Mouse (Mus musculus): ENCODE data around the gene Ufc1. TPM values are rescaled to one million over a fixed set of nuclear protein-coding genes. Genes with fewer than 3 reads are reported as not detected.

The Ufc1 gene
- polyA plus RNA-seq (2014; fragmentation: Nextera tagmentation; extraction: Ambion mirVana) = 96.0 and 111 TPM in 2 replicates

DNA sequence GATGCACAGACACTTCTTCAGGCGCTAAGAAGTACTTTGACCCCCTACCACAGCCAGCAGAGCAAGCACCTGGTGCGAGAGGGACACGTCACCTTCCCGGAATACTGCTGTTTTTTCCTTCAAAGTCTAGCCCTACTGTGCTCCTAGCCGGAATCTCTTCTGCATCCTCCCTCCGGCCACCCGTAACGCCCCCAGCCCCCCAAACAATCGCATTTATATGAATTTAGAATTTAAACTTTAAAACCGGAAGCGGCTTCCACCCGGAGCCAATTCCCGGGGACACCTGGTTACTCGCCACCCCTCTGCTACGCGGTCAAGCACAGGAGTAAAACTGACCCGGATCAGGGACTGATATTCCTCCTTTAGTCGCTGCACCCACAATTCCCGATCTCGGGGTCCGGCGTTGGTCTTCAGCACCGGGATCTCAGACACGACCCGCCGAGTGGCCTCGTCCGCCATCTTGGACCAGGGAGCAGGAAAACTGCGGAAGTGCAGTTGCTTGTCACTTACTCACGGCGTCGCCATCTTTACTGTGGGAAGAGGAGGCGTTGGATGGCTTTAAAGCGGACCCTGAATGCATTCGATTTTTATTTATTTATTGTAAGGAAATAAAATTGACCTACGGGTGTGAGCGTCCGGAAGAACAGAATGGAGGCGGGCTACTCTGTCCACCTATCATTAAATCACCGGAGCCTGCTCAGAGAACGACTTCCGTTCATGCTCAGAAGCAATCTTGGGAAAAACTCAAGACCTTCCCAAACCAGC is at the start of gene Ufc1:
Gene Ufc1 (minus strand): TSS at position 727 of the 765 bp plus-strand sequence.
- peak within 1 kb of the TSS; percentile 93 to 97 for H3K27ac ChIP-seq (replicated peaks in 1 of 2; ENCODE audit: control insufficient read depth in 1 of 2, insufficient read depth in 1 of 2, low read depth in 2 of 2, low read length in 2 of 2)
- WGBS = under 1% methylated on average over 42 of the region's 42 CpGs
- H3K4me1 ChIP-seq (ENCODE audit: control insufficient read depth in 2 of 2, insufficient read depth in 2 of 2, low read length in 2 of 2) = peaks cover 0 to 5% of the 10 kb centered on the region in 2 experiments; a peak in 2 of 4 replicates
- ATAC-seq (ENCODE audit: insufficient number of reproducible peaks, insufficient read depth, low FRiP score, low read depth) = peak; percentile 59
- H3K27me3 ChIP-seq (ENCODE audit: control insufficient read depth, insufficient read depth, low read length) = peaks cover 12% of the 10 kb centered on the region
- peak within 1 kb of the TSS; percentile 93 for H3K9ac ChIP-seq (ENCODE audit: low read length)
- peak within 1 kb of the TSS; percentile 85 to 99 for H3K4me3 ChIP-seq (ENCODE audit: control insufficient read depth in 1 of 2, insufficient read depth in 1 of 2, low read depth in 1 of 2, low read length in 2 of 2)
- H3K4me2 ChIP-seq (ENCODE audit: low read length) = peak within 1 kb of the TSS; percentile 65
- peaks cover 6% of the 10 kb centered on the region for H3K36me3 ChIP-seq (ENCODE audit: control insufficient read depth, insufficient read depth, low read length)
- no peaks in the 10 kb centered on the region for H3K9me3 ChIP-seq (ENCODE audit: control insufficient read depth, low read length)

DNA sequence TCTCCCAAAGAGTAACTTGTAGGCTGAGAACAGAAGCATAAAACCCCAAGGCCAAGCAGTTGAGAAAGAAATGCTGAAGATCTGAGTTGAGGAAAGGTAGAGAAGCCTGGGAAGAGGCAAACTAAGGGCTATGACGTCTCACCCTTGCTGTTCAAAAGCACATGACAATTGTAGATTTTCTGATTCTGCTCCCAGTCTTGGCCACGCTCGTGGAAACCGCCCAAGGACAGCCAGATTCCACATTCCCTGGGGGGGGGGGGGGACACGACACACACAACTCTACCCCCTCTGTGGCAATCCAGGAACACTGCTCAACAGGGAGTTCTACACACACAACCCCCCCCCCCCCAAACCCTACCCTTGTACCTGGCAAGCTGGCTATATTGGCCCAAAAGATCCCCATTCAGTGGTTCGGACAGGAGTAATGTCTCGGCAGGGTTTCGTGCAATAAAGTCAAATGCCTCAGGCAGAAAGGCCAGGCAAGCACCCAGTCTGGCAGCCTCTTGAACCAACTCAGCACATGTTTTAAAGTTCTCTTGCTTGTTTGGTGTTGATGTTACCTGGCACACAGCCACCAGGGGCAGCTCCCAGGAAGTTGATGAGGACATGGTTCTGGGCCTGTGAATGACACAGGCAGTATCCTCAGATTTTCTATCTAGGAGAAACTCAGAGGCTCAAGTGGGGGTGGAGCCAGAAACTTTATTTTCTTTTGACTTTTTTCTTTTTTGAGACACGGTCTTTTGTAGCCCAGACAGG is 49.3 kb upstream of the Ufc1 start:
- Histone ChIP-seq H3K4me1 (ENCODE audit: control insufficient read depth in 2 of 2, insufficient read depth in 2 of 2, low read length in 2 of 2) (peaks cover 5 to 13% of the 10 kb centered on the region in 2 experiments), H3K4me3 (ENCODE audit: control insufficient read depth in 1 of 2, insufficient read depth in 1 of 2, low read depth in 1 of 2, low read length in 2 of 2) (peak overlapping the region in 1 of 2 experiments; percentile 96; a peak in 1 of 4 replicates), H3K9ac (ENCODE audit: low read length) (no peak overlapping the region), H3K27me3 (ENCODE audit: control insufficient read depth, insufficient read depth, low read length) (no peaks in the 10 kb centered on the region), H3K9me3 (ENCODE audit: control insufficient read depth, low read length) (peaks cover 5% of the 10 kb centered on the region), H3K36me3 (ENCODE audit: control insufficient read depth, insufficient read depth, low read length) (peaks cover 46% of the 10 kb centered on the region), H3K27ac (replicated peaks in 1 of 2; ENCODE audit: control insufficient read depth in 1 of 2, insufficient read depth in 1 of 2, low read depth in 2 of 2, low read length in 2 of 2) (no peak overlapping the region), H3K4me2 (ENCODE audit: low read length) (peak overlapping the region; percentile 91; the same call in 1 of the 2 replicates)
- ATAC-seq (ENCODE audit: insufficient number of reproducible peaks, insufficient read depth, low FRiP score, low read depth) = no peak
- WGBS = 75% methylated on average over 9 of the region's 9 CpGs

DNA sequence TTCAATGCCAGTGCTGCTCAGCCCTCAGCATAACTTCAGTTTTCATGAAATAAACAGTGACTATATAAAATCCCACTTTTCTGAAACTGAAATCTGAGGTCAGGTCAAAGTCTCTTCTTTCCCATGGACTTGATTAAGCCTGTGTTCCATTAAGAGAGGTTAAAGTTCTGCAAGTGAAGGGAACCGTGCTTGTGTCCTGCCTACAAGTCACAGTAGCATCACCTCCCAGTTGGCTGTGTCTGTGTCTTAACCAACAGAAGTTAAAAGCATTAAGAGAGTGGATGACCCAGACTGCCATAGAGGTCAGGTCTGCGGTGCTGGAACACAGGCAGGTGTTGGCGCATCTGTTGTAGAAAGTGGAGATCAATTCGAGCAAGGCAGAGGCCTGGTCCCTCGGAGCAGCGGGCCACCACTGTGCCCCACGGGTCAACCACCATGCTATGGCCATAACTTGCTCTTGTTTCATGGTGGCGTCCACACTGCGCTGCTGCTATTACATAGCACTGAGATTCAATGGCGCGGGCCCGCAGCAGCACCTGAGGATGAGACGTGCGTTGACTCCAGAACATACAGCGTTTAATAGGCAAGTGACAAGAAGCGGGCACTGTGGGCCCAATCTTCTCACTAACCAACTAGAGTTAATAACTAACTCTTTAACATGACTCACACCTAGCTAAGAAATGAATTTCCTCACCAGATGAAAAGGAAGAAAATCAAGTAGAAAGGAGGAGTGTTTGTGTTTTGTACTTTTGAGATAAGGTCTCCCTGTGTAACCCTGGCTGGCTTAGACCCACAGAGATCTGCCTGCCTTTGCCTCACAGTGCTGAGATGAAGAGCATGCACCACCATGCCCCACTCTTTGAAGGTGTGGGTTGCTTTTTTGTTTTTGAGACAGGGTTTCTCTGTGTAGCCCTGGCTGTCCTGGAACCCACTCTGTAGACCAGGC is 47.7 kb upstream of the Ufc1 start:
- H3K4me3 ChIP-seq (ENCODE audit: control insufficient read depth in 1 of 2, insufficient read depth in 1 of 2, low read depth in 1 of 2, low read length in 2 of 2) = no peak overlapping the region
- no peak for ATAC-seq (ENCODE audit: insufficient number of reproducible peaks, insufficient read depth, low FRiP score, low read depth)

GRCm38 (mm10) chr1:171330216-171330560 is 35.4 kb upstream of the Ufc1 start:
- 0% methylated on average over 4 of the region's 4 CpGs for WGBS
- H3K27ac ChIP-seq (replicated peaks in 1 of 2; ENCODE audit: control insufficient read depth in 1 of 2, insufficient read depth in 1 of 2, low read depth in 2 of 2, low read length in 2 of 2) = peak overlapping the region; percentile 98
- peak overlapping the region; percentile 90 for H3K9ac ChIP-seq (ENCODE audit: low read length)
- peaks cover 20% of the 10 kb centered on the region for H3K36me3 ChIP-seq (ENCODE audit: control insufficient read depth, insufficient read depth, low read length)
- peaks cover 0 to 46% of the 10 kb centered on the region in 2 experiments for H3K4me1 ChIP-seq (ENCODE audit: control insufficient read depth in 2 of 2, insufficient read depth in 2 of 2, low read length in 2 of 2)
- no peaks in the 10 kb centered on the region for H3K9me3 ChIP-seq (ENCODE audit: control insufficient read depth, low read length)
- no peaks in the 10 kb centered on the region for H3K27me3 ChIP-seq (ENCODE audit: control insufficient read depth, insufficient read depth, low read length)
- no peak for ATAC-seq (ENCODE audit: insufficient number of reproducible peaks, insufficient read depth, low FRiP score, low read depth)
- peak overlapping the region; percentile 93 for H3K4me2 ChIP-seq (ENCODE audit: low read length)
- peak overlapping the region; percentile 80 to 88 for H3K4me3 ChIP-seq (ENCODE audit: control insufficient read depth in 1 of 2, insufficient read depth in 1 of 2, low read depth in 1 of 2, low read length in 2 of 2)

More for the DNA sequence above, 47.7 kb upstream of the Ufc1 start:
- WGBS = 95% methylated on average over 16 of the region's 16 CpGs
- Histone ChIP-seq H3K4me2 (ENCODE audit: low read length) (no peak overlapping the region), H3K4me1 (ENCODE audit: control insufficient read depth in 2 of 2, insufficient read depth in 2 of 2, low read length in 2 of 2) (peaks cover 5 to 13% of the 10 kb centered on the region in 2 experiments), H3K27ac (replicated peaks in 1 of 2; ENCODE audit: control insufficient read depth in 1 of 2, insufficient read depth in 1 of 2, low read depth in 2 of 2, low read length in 2 of 2) (no peak overlapping the region), H3K9me3 (ENCODE audit: control insufficient read depth, low read length) (peaks cover 5% of the 10 kb centered on the region), H3K9ac (ENCODE audit: low read length) (no peak overlapping the region), H3K36me3 (ENCODE audit: control insufficient read depth, insufficient read depth, low read length) (peaks cover 62% of the 10 kb centered on the region), H3K27me3 (ENCODE audit: control insufficient read depth, insufficient read depth, low read length) (no peaks in the 10 kb centered on the region)

DNA sequence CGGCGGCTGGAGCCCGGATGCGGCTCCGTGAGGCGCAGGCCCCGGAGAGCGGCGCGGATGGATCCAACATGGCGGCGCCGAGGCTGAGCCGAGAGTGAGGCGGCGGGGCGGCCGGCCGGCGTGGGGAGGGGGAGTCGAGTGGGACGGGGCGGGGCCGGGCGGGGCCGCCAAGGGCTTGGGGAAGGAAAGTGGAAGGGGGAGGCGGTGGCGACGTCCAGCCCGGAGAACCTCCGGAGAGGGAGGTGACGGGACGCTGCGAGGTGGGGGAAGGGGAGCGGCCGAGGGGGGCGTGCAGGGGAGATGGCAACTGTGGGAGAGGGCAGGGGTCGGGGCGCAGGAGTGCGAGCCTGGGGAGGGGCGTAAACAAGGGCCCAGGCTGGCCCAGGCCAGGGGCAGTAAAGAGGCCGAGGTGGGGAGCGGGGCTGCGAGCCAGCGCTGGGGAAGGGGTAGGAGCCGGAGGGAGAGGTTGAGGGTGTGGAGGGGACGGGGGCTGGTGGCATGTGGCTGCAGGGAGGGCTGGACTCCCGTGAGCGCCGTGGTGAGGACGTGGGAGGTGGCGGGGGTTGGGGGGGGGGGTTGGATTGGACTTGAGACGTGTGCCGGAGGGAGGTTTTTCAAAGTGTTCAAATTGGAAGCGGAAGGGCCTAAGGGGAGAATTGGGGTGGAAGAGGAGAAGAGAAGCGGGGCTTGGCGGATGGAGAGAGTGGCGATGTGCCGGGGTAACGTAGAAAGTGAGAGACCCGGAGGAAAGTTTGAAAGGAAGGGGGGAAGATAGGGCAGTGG is 34.8 kb upstream of the Ufc1 start:
- Histone ChIP-seq H3K4me2 (ENCODE audit: low read length) (peak overlapping the region; percentile 93), H3K9ac (ENCODE audit: low read length) (peak overlapping the region; percentile 90), H3K36me3 (ENCODE audit: control insufficient read depth, insufficient read depth, low read length) (peaks cover 20% of the 10 kb centered on the region), H3K4me1 (ENCODE audit: control insufficient read depth in 2 of 2, insufficient read depth in 2 of 2, low read length in 2 of 2) (peaks cover 0 to 46% of the 10 kb centered on the region in 2 experiments), H3K27ac (replicated peaks in 1 of 2; ENCODE audit: control insufficient read depth in 1 of 2, insufficient read depth in 1 of 2, low read depth in 2 of 2, low read length in 2 of 2) (peak overlapping the region; percentile 98), H3K27me3 (ENCODE audit: control insufficient read depth, insufficient read depth, low read length) (no peaks in the 10 kb centered on the region), H3K9me3 (ENCODE audit: control insufficient read depth, low read length) (no peaks in the 10 kb centered on the region), H3K4me3 (ENCODE audit: control insufficient read depth in 1 of 2, insufficient read depth in 1 of 2, low read depth in 1 of 2, low read length in 2 of 2) (peak overlapping the region; percentile 80 to 88)
- WGBS = 1% methylated on average over 59 of the region's 61 CpGs
- ATAC-seq (ENCODE audit: insufficient number of reproducible peaks, insufficient read depth, low FRiP score, low read depth) = peak; percentile 87

GRCm38 (mm10) chr1:171328839-171329432 is 34.1 kb upstream of the Ufc1 start, which contains the start of gene Dedd:
Dedd (plus strand) TSS chr1:171329145.
- peak; percentile 91 for ATAC-seq (ENCODE audit: insufficient number of reproducible peaks, insufficient read depth, low FRiP score, low read depth)
- Histone ChIP-seq H3K9me3 (ENCODE audit: control insufficient read depth, low read length) (no peaks in the 10 kb centered on the region), H3K36me3 (ENCODE audit: control insufficient read depth, insufficient read depth, low read length) (peaks cover 20% of the 10 kb centered on the region), H3K27me3 (ENCODE audit: control insufficient read depth, insufficient read depth, low read length) (no peaks in the 10 kb centered on the region), H3K27ac (replicated peaks in 1 of 2; ENCODE audit: control insufficient read depth in 1 of 2, insufficient read depth in 1 of 2, low read depth in 2 of 2, low read length in 2 of 2) (peak within 1 kb of the TSS; percentile 98), H3K4me1 (ENCODE audit: control insufficient read depth in 2 of 2, insufficient read depth in 2 of 2, low read length in 2 of 2) (peaks cover 0 to 44% of the 10 kb centered on the region in 2 experiments), H3K4me2 (ENCODE audit: low read length) (peak within 1 kb of the TSS; percentile 93), H3K4me3 (ENCODE audit: control insufficient read depth in 1 of 2, insufficient read depth in 1 of 2, low read depth in 1 of 2, low read length in 2 of 2) (peak within 1 kb of the TSS; percentile 80 to 88), H3K9ac (ENCODE audit: low read length) (peak within 1 kb of the TSS; percentile 90)
- WGBS = under 1% methylated on average over 48 of the region's 48 CpGs
